Mouse (Mus musculus) right cerebral cortex, adult 2 months (tissue): ENCODE data around the gene Cnot2.
A peak's percentile ranks its signal among the peaks of the same experiment; 100 is the strongest.
"Not testable (repeated sequence)": the region's sequence is repeated elsewhere in the genome, so short reads cannot be mapped to it uniquely, and the experiment has no call there.

Experiments used
- DNase-seq, 2 experiments: peaks; one replicate each; pipeline ENCODE4 v3.0.0; 2021 to 2022; ENCODE audit warnings: low spot score in 2 of 2

Gene Cnot2

DNA sequence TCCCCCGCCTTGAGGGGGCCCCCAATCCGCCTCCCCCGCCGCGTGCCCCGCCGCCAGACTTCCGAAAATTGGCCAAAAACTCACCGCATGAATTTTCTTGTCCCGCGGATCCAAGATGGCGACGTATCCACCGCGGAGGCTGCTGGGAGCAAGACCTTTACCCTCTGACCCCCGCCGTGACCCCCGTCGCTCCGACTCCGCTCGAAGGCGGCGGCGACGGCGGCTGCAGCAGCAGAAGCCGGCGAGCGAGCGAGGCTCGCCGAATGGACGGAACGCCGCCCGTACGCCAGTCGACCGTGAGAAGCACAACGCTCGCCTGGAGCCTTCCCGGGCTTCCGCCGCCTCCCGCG, at the start of gene Cnot2:
Cnot2 (minus strand) TSS at position 143 of the 350 bp plus-strand sequence.
- peak; percentile 94 to 97 for DNase-seq

DNA sequence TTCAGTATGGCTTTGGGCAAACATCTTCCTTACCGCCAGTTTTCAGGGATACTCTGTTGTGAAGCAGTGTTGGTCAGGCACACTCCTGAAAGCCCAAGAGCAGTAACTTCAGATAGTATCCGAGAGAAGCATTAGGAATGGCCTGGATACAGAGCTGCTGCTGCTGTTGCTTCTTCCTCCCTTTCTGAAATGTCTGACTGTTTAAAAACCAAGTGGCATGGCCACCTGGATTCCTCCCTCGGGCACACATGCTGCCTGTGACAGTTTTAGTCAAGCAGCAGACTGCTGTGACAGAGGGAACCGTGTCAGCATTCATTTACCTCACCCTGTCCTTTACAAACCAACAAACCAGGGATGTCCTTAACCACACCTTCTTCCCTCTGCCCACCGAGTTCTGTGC, 47.6 kb upstream of the Cnot2 start:
- DNase-seq, result peak; percentile 3 to 10

DNA sequence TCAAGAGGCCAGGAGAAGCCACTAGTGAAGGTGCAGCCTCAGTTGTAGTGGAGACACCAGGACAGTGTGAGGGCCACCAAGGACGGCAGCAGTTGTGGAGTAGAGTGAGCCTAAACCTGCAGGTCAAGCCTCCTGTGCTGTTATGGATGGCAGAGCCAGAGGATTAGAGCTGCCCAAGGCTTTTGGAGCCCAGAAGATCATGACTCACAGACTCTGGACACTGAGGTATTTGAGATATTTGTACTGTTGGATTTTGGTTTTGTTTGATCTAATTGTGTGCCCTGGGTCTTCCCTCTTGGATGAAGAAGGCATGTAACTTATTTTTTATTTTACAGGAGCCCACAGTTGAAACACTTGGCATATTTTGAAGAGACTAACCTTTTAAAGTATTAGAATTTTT, 44.7 kb upstream of the Cnot2 start:
- no peak for DNase-seq

DNA sequence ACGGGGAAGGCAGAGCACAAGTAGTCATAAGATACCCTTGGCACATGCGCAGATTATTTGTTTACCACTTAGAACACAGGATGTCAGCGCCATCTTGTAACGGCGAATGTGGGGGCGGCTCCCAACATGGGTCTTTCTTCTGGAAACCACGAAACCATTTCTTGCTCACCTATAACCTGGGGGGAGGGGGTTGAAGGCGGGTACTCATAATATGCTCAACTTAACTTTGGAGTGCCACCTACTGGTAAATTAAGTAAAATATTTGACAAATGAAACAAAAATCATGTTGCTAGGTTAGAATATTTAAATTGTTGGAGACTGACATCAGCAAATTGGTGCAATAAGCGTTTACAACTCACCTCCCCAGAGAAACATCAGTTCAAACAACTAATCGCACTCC, 31.9 kb upstream of the Cnot2 start:
- not testable (repeated sequence) for DNase-seq

DNA sequence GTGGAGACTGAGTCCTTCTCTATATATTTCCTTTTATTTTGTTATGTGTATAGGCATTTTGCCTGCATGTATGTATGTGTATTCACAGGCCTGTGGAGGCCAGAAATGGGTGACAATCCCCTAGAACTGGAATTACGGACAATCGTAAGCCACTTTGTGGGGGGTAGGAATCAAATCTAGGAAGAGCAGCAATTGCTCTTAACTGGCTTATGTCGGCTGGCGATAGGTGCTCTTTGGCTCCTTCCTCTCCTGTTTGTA, 23.5 kb upstream of the Cnot2 start:
- DNase-seq, result no peak

DNA sequence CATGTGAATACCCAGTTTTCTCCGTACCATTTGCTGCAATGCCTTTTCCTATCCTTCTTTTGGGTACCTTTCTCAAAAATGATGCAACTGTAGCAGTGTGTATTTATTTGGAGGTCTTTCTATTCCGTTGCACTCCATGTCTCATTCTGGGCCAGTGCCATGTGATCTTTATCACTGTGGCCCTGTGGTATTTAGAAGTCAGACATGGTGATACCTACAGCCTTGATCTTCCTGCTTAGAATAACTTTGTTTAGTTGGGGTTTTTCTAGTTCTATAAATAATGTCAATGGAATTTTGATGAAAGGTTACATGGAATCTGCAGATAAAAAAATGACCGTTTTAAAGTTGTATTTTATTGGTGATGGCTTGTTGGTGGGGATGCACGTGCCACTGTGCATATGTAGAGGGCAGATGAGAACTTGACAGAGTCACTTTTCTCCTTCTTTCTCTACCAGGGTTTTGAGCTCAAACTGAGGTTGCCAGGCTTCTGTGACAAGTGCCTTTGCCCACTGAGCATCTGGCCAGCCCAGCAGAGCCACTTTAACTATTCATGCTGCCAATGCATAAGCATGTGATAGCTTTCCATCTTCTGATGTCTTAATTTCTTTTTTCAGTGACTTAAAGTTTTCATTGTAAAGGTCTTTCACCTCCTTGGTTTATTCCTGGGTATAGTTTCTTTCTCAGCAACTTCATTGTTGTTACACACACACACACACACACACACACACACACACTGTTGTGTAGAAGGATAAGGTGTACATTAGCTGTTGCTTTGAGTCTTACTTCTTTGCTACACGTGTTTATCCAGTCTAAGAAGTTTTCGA, 23.0 kb upstream of the Cnot2 start:
- DNase-seq, result no peak

DNA sequence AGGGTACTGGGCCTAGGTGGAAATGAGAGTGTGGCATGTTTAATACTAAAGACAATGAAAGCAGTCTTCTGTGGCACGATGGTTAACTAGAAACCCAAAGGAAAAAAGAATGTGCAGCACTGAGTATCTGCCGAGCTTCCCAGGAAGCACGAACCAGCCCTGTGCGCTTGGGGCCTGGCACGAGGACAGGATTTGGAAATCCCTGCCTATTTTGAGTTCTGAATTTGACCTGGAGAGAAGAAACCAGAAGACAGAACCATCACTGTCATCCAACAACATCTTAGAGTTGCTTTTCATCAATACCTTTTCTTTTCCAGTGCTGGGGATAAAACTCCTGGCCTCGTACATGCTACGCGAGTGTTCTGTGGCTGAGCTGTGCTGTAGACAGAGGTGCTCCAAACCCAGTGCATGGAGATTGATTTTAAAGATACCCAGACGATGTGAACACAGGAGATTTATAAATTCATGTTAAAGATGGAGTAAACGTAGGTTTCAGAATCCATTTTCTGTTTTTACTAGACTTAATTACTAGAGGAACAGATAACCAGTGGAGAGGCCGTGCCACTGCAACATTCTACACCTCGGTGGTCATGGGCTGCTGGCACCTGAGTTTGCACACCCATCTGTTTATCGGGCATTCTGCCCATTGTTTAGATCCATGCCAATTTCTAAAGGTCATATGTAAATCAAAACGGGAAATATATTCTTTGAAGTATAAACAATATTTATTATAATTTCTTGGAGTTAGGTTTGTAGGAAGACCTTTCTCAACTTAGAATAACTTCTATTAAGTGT, 17.9 kb upstream of the Cnot2 start:
- DNase-seq, result no peak

DNA sequence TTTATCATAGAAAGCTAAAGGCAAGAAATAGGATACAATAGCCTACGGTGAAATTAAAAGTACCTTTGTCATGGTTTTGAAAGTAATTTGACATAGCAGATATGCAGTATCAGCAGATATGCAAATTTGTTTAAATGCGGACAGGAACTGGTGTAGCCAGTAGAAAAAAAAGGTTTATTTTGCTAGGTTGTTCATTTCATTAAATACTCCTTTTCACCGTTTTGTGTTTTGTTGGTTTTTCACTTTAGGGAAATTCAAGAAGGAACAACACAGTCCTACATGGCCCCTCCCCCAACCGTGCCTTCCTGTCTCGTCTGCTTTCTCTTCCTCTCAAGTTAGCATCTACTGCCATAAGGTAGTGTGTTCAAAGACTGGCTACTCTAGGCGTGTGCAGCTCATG, 1.4 kb upstream of the Cnot2 start:
- peak in 1 of 2 experiments; percentile 14 for DNase-seq

DNA sequence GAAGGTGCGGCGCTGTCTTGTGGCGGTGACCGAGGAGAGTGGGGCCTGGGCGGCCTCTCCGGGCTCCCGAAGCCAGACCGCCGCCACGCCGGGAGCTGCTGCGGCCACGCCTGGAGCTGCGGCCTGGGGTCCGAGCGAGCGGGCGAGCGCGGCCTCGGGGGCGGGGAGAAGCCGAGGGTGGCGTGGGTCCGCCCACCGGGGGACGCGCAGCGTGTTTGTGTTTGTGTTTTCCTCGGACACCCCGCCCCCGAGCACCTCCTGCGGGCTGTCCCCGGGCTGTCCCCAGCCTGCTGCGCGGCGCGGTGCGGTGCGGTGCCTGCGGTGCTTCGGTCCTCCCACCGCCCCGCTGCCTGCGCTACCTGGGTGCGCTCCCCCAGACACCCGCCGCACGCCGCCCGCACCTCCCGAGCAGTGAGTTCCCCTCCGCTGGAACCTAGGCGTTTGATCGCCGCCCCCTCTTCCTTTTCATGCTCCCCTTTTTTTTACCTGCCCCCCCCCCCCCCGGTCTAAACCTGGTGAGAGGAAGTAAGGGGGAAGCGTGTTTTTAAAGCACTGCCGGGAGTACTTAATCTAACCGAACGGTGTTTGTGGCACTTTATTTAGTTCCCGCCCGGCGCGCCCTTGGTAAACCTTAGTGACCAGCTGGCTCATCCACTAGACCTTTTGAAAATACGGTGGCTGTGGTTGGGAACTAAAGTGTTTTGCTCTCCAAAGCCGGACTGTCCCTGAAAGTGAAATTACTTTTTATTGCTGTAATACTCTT, 589 bp upstream of the Cnot2 start:
- peak; percentile 24 to 55 for DNase-seq

DNA sequence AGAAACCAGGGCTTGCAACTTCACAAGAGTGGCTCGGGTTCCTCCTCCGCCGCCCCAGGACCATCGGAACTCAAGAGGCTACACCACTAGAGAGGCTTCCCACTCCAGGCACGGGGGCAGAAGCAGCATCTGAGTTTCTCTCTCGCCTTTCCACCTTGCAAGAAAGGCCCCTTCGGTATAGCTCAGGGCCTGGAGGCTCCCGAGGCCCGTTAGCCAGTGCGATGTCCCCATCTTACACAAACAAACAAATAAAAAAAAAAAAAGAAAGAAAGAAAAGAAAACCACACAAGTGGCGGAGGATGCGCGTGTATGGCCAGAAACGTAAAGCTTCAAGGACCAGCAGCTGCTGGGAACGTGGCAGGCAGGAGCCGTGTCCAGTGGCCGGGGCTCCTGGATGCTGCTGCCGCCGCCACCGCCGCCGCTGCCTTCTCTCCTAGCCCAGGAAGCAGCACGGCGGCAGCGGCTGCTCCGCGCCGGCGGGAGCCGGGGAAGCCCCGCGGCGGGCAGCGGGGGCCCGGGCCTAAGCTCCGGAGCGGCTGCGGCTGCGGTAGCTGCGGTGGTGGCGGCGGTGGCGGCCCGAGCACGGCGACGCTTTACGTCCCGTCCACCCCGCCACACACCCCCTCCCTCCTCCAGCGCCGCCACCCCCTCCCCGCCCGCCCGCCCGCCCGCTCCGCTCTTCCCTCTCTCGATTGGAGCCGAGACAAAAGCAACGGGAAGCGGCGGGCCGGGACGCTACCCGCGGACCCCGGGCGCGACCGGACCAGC, 536 bp downstream of the Cnot2 start:
- DNase-seq, result peak; percentile 32 to 48

DNA sequence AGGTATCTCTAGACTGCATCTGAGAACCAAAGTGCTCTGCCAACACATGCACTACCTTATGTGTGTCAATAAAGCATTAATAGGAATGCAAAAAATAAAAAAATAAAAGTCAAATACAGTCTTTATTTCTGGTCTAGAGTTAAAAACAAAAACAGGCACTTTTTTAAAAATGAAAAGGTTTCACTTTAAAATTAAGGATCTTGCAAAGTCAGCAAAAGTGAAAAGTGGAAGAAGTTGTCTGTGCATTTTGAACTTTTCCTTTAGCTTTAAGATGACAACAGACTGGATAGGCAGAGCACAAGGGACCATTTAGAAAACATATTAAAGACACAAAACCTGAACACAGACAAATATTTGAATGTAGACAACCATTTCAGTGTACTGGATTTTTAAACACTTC, 1.8 kb downstream of the Cnot2 start:
- no peak for DNase-seq

DNA sequence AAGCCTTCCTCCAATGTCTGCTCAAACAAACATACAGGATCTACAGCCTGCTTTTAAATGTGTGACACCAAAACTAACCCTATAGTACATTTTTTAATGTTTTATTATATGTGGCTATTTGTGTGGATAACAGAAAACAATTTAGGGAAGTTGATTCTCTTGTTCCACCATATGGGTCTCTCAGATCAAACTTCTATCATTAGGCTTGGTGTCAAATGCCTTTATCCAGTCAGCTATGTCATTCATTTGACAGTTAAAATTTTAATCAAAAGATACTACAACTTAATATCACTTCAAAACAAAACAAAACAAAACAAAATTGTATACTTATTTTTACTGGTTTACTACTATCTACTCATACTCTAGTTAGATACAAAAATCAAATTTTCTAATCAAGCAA, 2.9 kb downstream of the Cnot2 start:
- DNase-seq, result no peak

DNA sequence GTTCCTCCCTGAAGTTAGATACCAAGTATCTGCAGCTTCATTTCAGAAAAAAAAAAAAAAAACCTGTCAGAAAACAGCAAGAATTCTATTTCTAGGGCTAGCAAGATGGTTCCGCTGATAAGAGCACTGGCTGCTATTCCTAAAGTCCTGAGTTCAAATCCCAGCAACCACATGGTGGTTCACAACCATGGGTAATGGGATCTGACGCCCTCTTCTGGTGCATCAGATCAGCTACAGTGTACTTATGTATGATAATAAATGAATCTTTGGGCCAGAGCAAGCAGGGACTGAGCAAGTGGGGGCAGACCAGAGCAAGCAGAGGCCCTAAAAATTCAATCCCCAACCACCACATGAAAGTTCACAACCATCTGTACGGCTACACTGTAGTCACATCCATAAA, 4.1 kb downstream of the Cnot2 start:
- no peak for DNase-seq

DNA sequence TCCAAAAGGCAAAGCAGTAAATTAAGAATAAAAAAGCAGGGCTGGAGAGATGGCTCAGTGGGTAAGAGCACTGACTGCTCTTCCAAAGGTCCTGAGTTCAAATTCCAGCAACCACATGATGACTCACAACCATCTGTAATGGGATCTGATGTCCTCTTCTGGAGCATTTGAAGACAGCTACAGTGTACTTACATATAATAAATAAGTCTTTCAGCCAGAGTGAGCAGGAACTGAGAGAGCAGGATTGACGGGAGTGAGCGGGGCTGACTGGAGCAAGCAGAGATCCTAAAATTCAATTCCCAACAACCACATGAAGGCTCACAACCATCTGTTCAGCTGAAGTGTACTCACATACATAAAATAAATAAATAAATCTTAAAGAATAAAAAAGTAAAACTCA, 5.2 kb downstream of the Cnot2 start:
- not testable (repeated sequence) for DNase-seq

DNA sequence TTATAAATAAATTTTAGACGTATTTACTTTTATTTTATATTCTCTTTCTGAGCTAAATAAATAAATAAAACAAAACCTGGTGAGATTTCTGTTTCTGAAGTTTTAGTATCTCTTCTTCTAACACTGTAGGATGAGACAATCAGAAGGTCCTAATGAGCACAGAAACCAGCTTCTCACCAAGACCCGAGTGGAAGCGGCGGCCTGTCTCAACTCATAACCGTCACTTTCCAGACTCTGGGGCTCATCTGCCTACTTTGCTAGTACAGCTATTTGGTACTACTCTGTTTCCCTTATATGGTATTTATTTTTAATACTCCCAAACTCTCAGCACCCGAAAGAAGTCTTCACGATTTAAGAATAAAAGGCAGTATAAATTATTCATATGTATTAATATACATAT, 10.8 kb downstream of the Cnot2 start:
- no peak for DNase-seq

DNA sequence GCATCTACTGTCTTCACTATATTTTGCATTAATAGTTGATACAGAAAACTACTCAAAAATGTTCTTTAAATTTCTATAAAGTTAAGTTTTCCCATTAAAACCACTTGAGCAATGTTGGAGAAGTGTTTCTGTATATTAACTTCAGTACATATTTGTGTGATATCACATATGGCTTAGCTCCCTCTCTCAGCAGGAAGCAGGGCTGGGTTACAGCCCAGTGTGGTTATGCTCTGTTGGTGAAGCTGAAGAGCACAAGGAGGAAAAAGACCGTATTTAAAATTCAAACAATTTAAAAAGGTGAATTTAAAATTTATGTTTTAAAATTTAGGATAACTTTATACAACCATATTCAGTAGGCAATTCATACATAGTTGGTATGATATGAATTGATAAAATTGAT, 12.8 kb downstream of the Cnot2 start:
- DNase-seq, result no peak

DNA sequence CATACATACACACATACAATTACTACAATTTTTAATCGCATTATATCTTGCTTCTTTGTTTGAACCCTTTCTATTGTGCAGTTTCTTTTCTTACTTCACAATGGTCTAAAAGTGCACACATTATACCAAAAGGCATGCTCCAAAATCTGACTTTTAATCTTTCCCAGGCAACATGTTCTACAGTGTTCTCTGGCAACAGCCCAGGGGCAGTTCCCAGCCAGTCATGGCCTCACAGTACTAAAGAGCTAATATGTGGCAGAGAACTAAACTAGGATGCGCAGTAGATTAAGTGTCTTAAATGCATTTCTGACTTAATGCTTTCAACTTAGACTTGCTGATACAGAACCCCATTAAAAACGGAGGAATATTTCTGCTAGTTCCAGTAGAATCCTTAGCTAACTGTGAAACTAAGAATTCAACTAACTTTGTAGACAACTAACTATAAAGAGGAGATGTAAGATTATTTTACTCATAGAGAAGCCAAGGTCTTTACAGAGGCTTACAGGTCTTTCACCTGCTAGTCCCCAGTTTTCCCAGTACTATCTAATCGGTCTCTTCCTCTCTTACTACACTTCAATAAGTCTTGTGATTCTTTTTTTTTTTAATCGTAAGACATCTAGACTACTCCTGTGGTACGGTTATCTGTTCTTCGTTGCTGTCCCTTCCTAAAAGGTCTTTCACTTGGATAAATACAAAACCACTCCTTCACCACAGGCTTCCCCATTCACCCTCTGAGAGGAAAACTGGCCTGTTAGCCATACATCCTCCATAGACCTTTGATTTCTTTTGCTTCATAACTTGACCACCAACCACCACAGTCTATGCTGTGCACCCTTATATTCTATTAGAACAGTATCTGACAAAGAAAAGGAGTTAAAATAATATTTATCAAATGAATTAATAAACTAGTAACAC, 13.6 kb downstream of the Cnot2 start:
- no peak for DNase-seq

DNA sequence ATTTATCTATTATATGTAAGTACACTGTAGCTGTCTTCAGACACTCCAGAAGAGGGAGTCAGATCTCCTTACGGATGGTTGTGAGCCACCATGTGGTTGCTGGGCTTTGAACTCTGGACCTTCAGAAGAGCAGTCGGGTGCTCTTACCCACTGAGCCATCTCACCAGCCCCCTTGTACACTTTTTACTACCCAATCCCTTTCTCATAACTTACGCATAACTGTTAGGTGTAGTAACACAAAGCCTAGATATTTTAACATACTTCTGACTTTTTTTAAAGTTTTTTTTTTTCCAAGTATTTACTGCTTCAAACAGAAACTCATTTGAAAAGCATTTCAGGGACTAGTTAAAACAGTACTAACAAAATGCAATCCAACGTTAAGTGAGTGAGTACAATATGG, 14.8 kb downstream of the Cnot2 start:
- not testable (repeated sequence) for DNase-seq

DNA sequence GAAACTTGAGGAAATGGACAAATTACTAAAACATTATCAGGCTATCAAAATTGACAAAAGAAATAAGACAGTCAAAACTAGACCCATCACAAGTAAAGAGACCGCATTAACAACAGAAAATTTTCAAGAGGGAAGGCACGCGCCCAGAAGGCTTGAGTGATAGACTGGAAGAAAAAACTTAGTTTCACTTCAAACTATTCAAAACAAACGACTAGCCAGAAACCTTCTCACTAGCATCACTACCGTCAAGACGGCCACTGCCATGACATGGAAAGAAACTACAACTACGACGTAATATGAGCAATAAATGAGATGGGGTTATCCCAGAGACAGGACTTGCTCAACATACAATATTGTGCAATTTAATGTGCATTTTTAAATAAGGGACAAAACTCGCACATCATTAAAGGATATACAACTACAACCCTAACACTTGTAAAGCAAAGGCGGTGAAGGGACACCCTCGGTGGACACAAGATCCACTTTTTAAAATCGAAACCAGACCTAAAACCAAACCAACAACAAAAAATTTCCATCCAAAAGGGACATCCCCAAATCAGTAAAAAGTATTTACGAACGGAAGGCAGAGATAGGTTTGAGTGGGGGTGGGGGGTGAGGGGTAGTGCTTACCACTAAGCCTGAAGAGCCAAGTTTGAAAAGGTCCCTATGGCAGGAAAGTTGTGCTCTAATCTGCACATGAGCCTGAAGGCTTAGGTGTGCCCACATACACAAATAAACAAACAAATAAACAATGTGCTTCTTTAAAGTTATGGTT, 16.3 kb downstream of the Cnot2 start:
- no peak for DNase-seq
